Mouse (Mus musculus) cerebellum, postnatal 10 days (tissue): ENCODE data around the gene Slc30a3.

Experiments
- DNase-seq, 2 experiments: peaks; one replicate each; pipeline ENCODE4 v3.0.0; 2021; ENCODE audit warnings: mixed read lengths in 2 of 2

The Slc30a3 gene

GRCm38 (mm10) chr5:31108000-31108490 is at the start of gene Slc30a3:
Gene Slc30a3, minus strand, starts transcription at chr5:31108237.
- no peak for DNase-seq

GRCm38 (mm10) chr5:31154152-31154553 is 46.1 kb upstream of the Slc30a3 start, which contains the start of gene Mpv17:
Gene Mpv17, minus strand, starts transcription at chr5:31154251.
- DNase-seq: peak; percentile 89 to 90

GRCm38 (mm10) chr5:31153516-31154151 is 45.6 kb upstream of the Slc30a3 start:
- peak; percentile 28 to 45 for DNase-seq

GRCm38 (mm10) chr5:31151746-31152145 is 43.7 kb upstream of the Slc30a3 start:
- peak; percentile 47 to 54 for DNase-seq

GRCm38 (mm10) chr5:31149781-31150180 is 41.7 kb upstream of the Slc30a3 start:
- DNase-seq: peak; percentile 32 to 38

- DNase-seq: no peak
Measured at GRCm38 (mm10) chr5:31138968-31139425, 31.0 kb upstream of the Slc30a3 start.

- DNase-seq: peak; percentile 27 to 38
Measured at GRCm38 (mm10) chr5:31138241-31138967, 30.4 kb upstream of the Slc30a3 start, which contains the start of gene Ucn. Gene Ucn, minus strand, starts transcription at chr5:31138829.

GRCm38 (mm10) chr5:31137658-31138057 is 29.6 kb upstream of the Slc30a3 start:
- no peak for DNase-seq

- no peak for DNase-seq
Measured at GRCm38 (mm10) chr5:31136730-31137424, 28.8 kb upstream of the Slc30a3 start.

GRCm38 (mm10) chr5:31126050-31126449 is 18.0 kb upstream of the Slc30a3 start:
- no peak for DNase-seq

GRCm38 (mm10) chr5:31123481-31123880 is 15.4 kb upstream of the Slc30a3 start:
- no peak for DNase-seq

- no peak for DNase-seq
Measured at GRCm38 (mm10) chr5:31121111-31121510, 13.1 kb upstream of the Slc30a3 start.

GRCm38 (mm10) chr5:31116912-31117311 is 8.9 kb upstream of the Slc30a3 start:
- no peak for DNase-seq

GRCm38 (mm10) chr5:31116354-31116753 is 8.3 kb upstream of the Slc30a3 start, which contains the start of gene Trim54:
Gene Trim54, plus strand, starts transcription at chr5:31116712.
- no peak for DNase-seq

GRCm38 (mm10) chr5:31110781-31111180 is 2.7 kb upstream of the Slc30a3 start:
- DNase-seq: no peak

- no peak for DNase-seq
Measured at GRCm38 (mm10) chr5:31105814-31106335, 2.2 kb downstream of the Slc30a3 start, which contains the start of gene Dnajc5g. Gene Dnajc5g, plus strand, starts transcription at chr5:31106285.

- peak in 1 of 2 experiments; percentile 21 for DNase-seq
Measured at GRCm38 (mm10) chr5:31095711-31096480, 12.1 kb downstream of the Slc30a3 start.

GRCm38 (mm10) chr5:31094799-31095691 is 13.0 kb downstream of the Slc30a3 start:
- DNase-seq: peak; percentile 48 to 54

- DNase-seq: no peak
Measured at GRCm38 (mm10) chr5:31094100-31094798, 13.8 kb downstream of the Slc30a3 start.
